Mouse (Mus musculus) adrenal gland, postnatal 10 days (tissue): ENCODE data around the gene Polr3h. TPM values are rescaled to one million over a fixed set of nuclear protein-coding genes. Genes with fewer than 3 reads are reported as not detected.
"Not testable (repeated sequence)": the region's sequence is repeated elsewhere in the genome, so short reads cannot be mapped to it uniquely, and the experiment has no call there.

Source experiments
- DNase-seq: peaks from one replicate; pipeline ENCODE4 v3.0.0; 2021; ENCODE audit warnings: mixed read lengths
- total RNA-seq, 2 experiments: library from RNA; stranded (reverse); gene quantifications; 2 replicates each; pipeline ENCODE4 v1.2.3; 2021

Gene Polr3h
- total RNA-seq, 2 experiments from 2014 or later = 15.5 to 19.1 TPM

DNA sequence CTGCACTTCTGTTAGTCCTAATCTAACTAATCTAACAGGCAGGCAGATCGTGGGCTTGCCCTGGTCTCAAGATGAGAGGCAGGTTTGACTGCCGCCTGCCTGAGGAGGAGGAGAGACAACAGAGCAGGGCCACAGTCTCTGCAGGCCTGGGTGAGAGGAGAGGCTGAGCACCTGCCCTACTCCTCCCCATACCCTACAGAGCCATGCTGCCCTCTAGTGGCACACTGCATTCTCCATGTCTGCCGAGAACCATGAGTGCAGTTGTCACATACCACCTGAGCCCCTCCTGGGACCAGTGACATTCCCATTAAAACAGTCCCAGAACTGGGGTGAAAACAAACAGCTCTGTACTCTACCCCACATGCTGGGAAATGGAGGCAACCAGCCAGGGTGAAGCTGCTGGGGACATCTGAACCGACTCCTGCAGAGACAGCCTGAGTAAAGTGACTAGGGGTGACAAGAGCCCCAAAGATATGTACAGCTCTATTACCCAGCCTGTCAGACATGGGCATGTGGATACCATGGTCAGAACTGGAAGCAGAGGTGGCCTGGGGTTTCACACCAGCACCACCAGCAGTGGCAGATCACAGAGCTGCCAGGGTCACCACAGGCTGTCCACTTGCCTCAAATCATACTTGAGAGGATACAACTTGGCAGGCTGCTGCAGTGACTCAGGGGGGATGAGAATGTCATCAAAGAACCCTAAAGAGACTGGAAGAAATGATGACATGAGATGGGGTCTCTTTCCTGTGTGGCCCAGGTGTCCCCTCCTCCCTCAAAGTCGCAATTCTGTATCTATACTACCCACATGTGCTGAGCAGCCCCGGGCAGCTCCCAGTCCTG is 8.2 kb downstream of the Polr3h start:
- peak; percentile 86 for DNase-seq

DNA sequence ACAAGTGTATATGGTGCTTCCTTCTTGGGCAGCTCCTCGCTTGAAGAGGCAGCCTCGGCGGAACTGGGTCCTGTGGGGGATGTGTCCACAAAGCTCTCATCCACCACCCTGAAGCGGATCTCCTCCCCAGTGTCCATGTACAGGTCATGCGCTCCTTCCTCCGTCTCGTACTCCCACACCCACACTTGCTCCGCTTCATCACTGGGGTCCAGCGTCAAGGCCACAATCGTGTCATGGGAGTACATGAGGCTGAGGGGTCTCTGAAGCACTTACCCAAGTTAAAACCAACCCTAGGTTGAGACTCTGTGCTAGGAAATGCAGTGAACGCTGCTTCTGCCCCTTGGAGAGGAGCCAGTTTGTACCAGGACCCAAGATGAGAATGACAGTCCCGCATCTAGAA is 8.8 kb downstream of the Polr3h start:
- no peak for DNase-seq

DNA sequence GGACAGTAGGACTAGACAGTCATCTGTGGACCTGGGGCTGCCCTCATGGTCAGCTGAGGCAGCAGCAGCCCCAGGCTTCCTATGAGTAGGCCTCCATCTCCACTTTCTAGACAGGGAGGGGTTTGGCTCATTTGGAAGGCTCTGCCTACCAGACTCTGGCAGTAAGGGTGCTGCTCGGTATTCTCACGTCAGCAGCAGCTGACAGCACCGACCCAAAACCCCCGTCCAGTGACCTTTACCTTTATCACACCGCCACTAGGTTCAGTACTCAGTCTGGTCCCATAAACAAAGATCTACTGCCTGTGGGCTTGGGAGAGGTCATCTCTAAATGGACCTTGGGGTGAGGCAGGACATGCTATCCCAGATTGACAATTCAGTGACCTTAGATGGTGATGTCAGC is 10.4 kb downstream of the Polr3h start:
- no peak for DNase-seq

- DNase-seq = no peak
Measured at GRCm38 (mm10) chr15:81914668-81915067, 11.4 kb downstream of the Polr3h start.

GRCm38 (mm10) chr15:81912498-81912897 is 13.5 kb downstream of the Polr3h start:
- no peak for DNase-seq

- DNase-seq = not testable (repeated sequence)
Measured at GRCm38 (mm10) chr15:81908767-81909166, 17.3 kb downstream of the Polr3h start.

GRCm38 (mm10) chr15:81907953-81908352 is 18.1 kb downstream of the Polr3h start:
- no peak for DNase-seq

- peak; percentile 86 for DNase-seq
Measured at GRCm38 (mm10) chr15:81904939-81905338, 21.1 kb downstream of the Polr3h start.

- DNase-seq = no peak
Measured at GRCm38 (mm10) chr15:81898751-81899150, 27.3 kb downstream of the Polr3h start.

GRCm38 (mm10) chr15:81897607-81898285 is 28.3 kb downstream of the Polr3h start:
- DNase-seq = no peak

GRCm38 (mm10) chr15:81896407-81896806 is 29.6 kb downstream of the Polr3h start:
- DNase-seq = no peak

DNA sequence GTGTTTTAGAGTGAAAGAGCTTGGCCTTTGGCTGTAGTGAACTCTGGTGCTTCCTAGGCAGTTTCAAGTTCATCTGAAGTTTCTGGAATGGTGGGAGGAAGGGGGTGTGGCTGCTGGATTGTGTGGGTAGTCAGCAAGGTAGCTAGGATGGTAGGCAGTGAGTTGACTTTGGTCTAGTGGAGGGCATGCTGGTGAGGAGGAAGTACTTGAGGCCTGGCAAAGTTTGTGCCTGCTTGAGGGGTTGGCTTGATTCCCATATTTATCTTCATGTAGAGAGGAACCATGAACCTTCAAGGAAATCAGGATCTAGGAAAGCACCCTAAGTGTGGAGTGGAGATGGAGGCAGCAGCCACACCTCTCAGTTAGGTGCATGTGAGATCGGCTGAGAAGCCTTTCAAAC is 32.0 kb downstream of the Polr3h start:
- DNase-seq = no peak

GRCm38 (mm10) chr15:81891822-81892580 is 34.0 kb downstream of the Polr3h start:
- DNase-seq = no peak

DNA sequence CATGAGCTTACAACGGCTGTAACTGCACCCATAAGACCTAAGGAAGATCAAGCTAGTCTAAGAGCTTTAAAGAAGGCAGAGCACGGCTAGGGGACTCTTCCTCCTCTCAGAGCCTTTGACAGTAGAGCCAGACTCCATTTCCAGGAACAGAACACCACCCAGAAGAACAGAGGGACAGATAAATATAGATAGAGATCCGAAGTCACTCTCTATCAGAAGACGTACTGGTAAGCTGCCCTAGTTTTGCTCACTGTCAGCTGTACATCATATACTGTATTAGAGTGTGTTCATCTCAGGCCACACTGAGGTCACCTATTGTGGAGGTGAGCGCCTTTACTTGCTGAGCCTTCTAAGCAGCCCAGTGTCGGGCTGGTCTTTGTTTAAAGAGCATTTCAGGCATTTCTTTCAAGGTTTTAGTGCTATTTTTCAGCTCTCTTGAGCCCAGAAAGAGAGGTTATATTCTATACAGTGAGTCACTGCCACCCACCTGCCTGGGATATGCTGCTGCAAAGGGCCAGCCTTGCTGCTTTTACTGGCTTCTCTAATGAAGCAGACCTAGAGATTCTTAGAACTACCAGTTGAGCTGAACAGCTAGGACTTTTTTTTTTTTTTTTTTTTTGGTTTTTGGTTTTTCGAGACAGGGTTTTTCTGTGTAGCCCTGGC is 34.8 kb downstream of the Polr3h start:
- no peak for DNase-seq

GRCm38 (mm10) chr15:81889175-81889574 is 36.9 kb downstream of the Polr3h start:
- DNase-seq = no peak

- DNase-seq = no peak
Measured at GRCm38 (mm10) chr15:81886795-81887550, 39.1 kb downstream of the Polr3h start.

DNA sequence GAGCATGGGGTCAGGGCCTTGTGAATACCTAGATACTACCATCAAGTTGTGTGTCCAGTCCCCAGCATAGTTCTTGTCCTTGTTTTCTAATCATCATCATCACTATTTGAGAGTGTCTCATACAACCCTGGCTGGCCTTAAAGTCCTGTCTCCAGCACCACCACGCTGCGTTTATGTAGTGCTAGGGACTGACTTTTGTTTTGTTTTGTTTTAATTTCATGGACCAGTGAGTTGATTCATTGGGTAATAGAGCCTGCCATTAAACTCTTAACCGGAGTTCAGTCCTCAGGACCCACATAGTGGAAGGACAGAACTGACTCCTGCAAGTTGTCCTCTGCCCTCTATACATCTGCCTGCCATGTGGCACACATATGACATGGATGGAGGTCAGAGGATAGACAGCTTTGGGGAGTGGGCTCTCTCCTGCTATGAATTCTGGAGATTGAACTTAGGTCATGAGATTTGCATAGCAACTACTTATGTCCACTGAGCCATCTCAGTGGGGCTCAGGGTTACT is 40.6 kb downstream of the Polr3h start:
- no peak for DNase-seq

GRCm38 (mm10) chr15:81882348-81882747 is 43.7 kb downstream of the Polr3h start:
- no peak for DNase-seq

DNA sequence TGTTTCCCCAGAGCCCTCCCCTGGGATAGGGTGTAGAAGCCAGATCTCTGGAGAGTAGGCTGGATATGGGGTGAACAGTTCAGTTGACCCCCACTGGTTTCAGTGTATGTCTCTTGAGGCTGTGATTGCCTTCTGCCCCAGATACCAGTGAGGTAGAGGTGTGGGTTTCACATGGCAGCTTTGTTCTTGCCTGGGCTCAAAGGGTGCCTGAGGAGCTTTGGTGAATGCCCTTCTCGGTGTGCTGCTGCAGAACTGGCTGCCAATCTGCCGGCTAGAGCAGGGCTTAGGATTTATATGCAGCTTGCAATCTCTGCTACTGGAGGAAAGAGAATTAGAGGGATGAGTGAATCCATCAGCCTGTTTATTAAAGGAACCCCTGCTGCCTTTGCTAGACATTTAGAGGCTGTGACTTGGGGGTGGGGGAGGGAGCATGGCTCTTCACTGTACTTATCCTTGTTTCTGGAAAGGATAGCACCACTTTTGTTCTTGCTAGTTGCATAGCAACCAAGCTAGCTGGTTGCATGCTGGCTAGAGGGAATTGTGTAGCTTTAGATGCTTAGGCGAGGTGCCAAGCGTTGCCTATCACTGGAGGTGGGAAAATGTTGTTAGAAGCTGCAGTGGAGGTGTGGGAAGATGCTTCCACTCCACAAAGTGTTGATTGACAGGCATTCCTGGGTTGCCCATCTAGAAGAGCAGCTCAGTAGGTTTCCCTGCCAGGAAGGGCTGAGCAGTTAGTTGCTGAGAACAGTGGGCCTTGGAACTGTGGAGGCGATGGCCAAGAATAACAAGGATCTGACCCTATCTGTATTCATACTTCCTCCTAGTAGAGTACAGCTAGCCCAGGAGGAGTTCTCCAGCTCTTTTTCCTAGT is 46.3 kb downstream of the Polr3h start:
- peak; percentile 66 for DNase-seq
